Mouse (Mus musculus): Measurements from ENCODE around the gene Lamtor5. TPM values are rescaled to one million over a fixed set of nuclear protein-coding genes. Genes with fewer than 3 reads are reported as not detected.

The Lamtor5 gene
- total RNA-seq (2021): 10 to 100 TPM; 83.2 to 87.6 TPM
- long read RNA-seq, experiment 1, transcript Lamtor5-201 (4 exons, 881 nt): major isoform, 132 of 137 reads
- long read RNA-seq, experiment 1, partial matches to known transcripts: 2 of 137 reads
- long read RNA-seq, experiment 1, other reads (novel, unspliced or antisense): 3 of 137 reads
- long read RNA-seq, experiment 2, transcript Lamtor5-201 (4 exons, 881 nt): major isoform, 40 of 41 reads
- long read RNA-seq, experiment 2, partial matches to known transcripts: 0 of 41 reads
- long read RNA-seq, experiment 2, other reads (novel, unspliced or antisense): 1 of 41 reads

- DNase-seq: peak; percentile 90 to 93
These were observed at the start of gene Lamtor5 for GRCm38 (mm10) chr3:107278479-107279269. TSS of gene Lamtor5 (plus strand) at chr3:107278858.

- DNase-seq: no peak
These were observed 49.4 kb upstream of the Lamtor5 start for GRCm38 (mm10) chr3:107229221-107229620.

- DNase-seq: peak in 1 of 2 experiments; percentile 25
These were observed 48.8 kb upstream of the Lamtor5 start for GRCm38 (mm10) chr3:107229822-107230221.

- DNase-seq: no peak
These were observed 48.1 kb upstream of the Lamtor5 start, which contains the start of gene A630076J17Rik for GRCm38 (mm10) chr3:107230527-107230926. TSS of gene A630076J17Rik (plus strand) at chr3:107230614.

GRCm38 (mm10) chr3:107231202-107231601, 47.5 kb upstream of the Lamtor5 start:
- DNase-seq: no peak

- peak; percentile 78 to 81 for DNase-seq
These were observed 45.3 kb upstream of the Lamtor5 start for GRCm38 (mm10) chr3:107233351-107233813.

- no peak for DNase-seq
These were observed 44.7 kb upstream of the Lamtor5 start for GRCm38 (mm10) chr3:107233945-107234344.

GRCm38 (mm10) chr3:107238051-107238450, 40.6 kb upstream of the Lamtor5 start:
- DNase-seq: no peak

- DNase-seq: no peak
These were observed 40.1 kb upstream of the Lamtor5 start for GRCm38 (mm10) chr3:107238471-107238980.

- no peak for DNase-seq
These were observed 39.1 kb upstream of the Lamtor5 start, which contains the start of gene Prok1 for GRCm38 (mm10) chr3:107239607-107240006. TSS of gene Prok1 (minus strand) at chr3:107239707.

GRCm38 (mm10) chr3:107241389-107242094, 37.1 kb upstream of the Lamtor5 start:
- no peak for DNase-seq

GRCm38 (mm10) chr3:107246876-107247275, 31.8 kb upstream of the Lamtor5 start:
- no peak for DNase-seq

- DNase-seq: no peak
These were observed 29.6 kb upstream of the Lamtor5 start for GRCm38 (mm10) chr3:107249042-107249441.

- no peak for DNase-seq
These were observed 28.3 kb upstream of the Lamtor5 start for GRCm38 (mm10) chr3:107250320-107250719.

GRCm38 (mm10) chr3:107252035-107252434, 26.6 kb upstream of the Lamtor5 start:
- DNase-seq: no peak

- DNase-seq: no peak
These were observed 24.7 kb upstream of the Lamtor5 start for GRCm38 (mm10) chr3:107253925-107254324.

GRCm38 (mm10) chr3:107255992-107256391, 22.7 kb upstream of the Lamtor5 start:
- no peak for DNase-seq

GRCm38 (mm10) chr3:107256724-107257123, 21.9 kb upstream of the Lamtor5 start:
- no peak for DNase-seq

- DNase-seq: no peak
These were observed 20.7 kb upstream of the Lamtor5 start for GRCm38 (mm10) chr3:107257924-107258323.

GRCm38 (mm10) chr3:107260956-107261850, 17.5 kb upstream of the Lamtor5 start:
- no peak for DNase-seq

- peak; percentile 42 to 69 for DNase-seq
These were observed 16.9 kb upstream of the Lamtor5 start for GRCm38 (mm10) chr3:107261851-107262165.

All from adrenal gland, postnatal 36 days (tissue).